Mouse (Mus musculus): Measurements from ENCODE around the gene Opn1sw.

Gene Opn1sw

GRCm38 (mm10) chr6:29388052-29388518, at the start of gene Opn1sw:
Gene Opn1sw (minus strand): TSS chr6:29388468.
- no peak for DNase-seq

GRCm38 (mm10) chr6:29436461-29436934, 48.2 kb upstream of the Opn1sw start:
- peak; percentile 60 for DNase-seq

DNA sequence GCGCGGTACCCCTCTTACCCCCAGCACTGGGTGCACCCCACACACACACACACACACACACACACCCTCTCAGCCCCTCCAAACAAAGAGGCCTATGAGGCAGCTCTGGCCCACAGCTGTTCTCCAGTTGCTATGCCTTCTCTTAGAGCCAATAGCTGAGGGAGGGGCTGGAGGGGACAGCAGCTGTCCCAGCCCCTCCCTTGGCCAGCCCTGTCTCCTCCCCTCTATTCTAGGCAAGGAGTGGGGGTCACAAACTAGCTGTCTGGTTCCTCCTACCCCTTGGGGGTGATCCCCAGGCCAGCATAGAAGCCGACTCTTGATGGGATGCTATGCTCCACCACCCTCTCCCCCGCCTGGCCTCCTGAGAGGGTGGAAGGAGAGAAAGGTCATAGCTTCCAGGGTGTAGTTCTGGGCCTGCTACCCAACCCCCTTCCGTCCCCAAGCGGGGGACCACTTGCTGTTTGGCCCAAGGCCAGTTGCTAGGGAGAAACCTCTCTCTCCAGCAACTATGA, 47.7 kb upstream of the Opn1sw start:
- peak; percentile 80 for DNase-seq

GRCm38 (mm10) chr6:29434911-29435691, 46.8 kb upstream of the Opn1sw start:
- DNase-seq: no peak

- DNase-seq: no peak
Observed at GRCm38 (mm10) chr6:29433804-29434795, 45.8 kb upstream of the Opn1sw start.

DNA sequence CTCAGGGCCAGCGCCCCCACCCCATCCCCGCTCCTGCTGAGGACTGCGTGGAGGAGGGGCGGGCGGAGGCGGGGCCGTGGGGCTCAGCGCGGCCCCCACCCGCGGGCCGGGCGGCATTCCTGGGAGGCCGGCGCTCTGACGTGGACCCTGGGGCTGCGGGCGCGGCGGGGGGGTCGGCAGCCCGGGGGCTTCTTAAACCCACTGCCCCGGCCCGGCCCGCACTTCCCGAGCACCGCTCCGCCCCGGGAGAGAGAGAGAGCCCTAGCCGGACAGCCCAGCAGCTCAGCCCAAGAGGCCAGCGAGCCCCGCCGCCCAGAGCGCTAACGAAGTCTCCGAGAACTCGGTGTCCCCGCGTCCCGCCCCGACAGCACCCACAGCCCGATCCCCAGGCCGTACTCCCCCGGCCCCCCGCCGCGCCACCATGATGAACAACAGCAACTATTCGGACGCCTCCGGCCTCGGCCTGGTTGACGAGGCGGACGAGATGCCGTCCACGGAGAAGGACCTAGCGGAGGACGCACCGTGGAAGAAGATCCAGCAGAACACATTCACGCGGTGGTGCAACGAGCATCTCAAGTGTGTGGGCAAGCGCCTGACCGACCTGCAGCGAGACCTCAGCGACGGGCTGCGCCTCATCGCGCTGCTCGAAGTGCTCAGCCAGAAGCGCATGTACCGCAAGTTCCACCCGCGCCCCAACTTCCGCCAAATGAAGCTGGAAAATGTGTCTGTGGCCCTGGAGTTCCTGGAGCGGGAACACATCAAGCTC, 45.0 kb upstream of the Opn1sw start, which contains the start of gene Flnc:
Gene Flnc, plus strand, starts transcription at position 219 of the 766 bp plus-strand sequence.
- no peak for DNase-seq

DNA sequence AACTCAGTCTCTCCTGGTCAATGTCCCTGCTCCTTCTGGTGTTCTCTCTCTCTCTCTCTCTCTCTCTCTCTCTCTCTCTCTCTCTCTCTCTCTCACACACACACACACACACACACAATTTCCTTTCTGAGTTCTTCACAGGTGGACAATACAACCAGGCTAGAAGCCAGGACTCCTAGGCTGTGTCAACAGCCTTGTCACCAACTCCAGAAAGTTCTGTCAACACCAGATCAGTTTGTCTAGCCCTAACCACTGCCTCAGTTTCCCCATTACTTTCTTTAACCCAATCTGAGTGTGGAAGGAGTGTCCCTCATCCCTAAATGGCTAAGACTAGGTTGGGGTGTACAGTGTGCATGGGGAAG, 44.4 kb upstream of the Opn1sw start:
- DNase-seq: no peak

DNA sequence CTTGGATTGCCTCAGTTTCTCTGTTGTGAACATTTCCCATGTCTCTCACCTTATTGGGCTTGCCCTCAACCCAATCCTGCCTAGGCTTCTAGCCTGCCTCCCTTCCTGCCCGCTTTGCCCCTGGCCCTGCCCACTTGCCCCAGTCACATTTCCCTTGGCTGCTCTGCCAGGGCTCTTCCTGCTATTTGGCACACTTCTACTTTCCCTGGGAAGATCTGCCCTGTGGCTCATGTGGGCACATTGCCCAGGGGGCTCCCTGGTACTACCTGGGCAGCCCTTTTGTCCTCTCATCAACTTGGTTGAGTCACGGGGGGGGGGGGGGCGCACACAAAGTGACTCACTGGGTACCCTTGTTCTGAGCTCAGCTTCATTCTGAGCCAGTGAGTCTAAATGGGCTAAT, 43.9 kb upstream of the Opn1sw start:
- DNase-seq: no peak

- DNase-seq: no peak
Observed at GRCm38 (mm10) chr6:29431473-29431872, 43.2 kb upstream of the Opn1sw start.

GRCm38 (mm10) chr6:29430681-29431420, 42.6 kb upstream of the Opn1sw start:
- DNase-seq: no peak

- DNase-seq: no peak
Observed at GRCm38 (mm10) chr6:29428171-29428570, 39.9 kb upstream of the Opn1sw start.

- no peak for DNase-seq
Observed at GRCm38 (mm10) chr6:29426331-29426730, 38.1 kb upstream of the Opn1sw start.

GRCm38 (mm10) chr6:29425118-29425517, 36.9 kb upstream of the Opn1sw start:
- DNase-seq: no peak

- no peak for DNase-seq
Observed at GRCm38 (mm10) chr6:29420596-29420995, 32.3 kb upstream of the Opn1sw start.

DNA sequence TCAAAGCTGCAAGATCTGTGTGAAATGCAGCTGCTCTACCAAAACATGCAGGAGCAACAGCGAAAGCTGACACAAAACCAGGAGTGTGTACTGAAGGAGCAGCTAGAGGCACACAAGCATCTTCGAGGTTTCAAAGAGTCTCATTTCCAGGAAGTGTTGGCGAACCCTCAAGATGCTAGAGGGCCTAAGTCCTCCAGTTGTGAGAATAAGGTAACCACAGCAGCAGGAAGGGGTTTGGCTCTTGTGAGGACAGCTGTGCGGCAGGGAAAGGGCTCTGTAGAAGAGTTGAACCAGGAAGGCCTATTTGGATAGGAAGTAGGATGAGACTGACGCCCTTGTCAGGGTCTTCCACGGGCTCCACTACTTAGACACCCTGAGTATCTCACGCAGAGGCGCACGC, 27.2 kb upstream of the Opn1sw start:
- no peak for DNase-seq

DNA sequence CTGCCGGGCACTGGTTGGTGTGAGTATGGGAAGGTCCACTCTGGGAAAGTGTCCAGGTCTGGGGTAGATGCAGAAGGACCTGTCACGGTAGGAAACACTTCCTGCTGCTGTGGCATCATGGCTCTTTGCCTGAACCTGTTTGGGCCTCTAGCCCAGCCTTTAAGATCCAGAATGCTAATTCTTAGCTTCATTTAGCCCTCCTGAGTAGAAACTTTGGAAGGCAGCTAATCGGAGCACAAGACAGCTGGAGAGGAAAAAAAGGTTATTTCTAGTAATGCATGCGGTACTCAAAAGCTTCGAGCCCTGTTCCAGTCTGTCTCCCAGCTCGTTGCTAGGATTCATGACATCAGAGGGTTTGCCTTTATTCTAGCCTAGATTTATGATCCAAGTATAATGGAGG, 18.1 kb upstream of the Opn1sw start:
- no peak for DNase-seq

DNA sequence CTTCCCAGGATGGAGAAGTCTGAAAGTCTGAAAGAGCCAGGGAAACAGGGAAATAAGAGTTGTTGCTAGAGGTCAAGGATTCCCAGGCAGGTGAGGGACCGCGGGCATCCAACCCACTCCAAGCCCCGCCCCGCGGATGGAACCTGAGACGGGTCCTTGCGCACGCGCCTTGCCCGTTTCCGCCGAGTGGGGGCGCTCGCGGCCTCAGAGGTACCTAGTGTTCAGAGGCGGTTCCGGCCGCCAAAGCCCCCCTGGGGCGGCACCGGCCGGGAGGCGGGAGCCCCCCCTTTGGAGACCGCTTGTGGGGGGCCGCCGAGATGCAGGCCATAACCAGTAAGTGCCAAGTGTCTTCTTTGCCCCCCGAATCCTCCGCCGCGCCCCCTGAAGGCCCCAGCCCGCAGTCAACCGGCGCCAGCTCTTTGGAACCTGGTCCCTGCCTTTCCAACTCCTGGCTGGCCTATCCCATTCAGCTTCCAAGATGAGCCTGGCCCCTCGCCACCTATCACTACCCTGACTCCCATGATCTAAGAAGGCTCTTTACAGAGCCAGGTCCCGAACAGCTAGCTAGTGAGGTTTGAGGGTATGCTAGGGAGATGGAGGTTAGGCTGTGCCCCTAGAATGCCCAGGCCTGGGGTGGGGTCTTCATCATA, 14.6 kb upstream of the Opn1sw start:
- DNase-seq: no peak

DNA sequence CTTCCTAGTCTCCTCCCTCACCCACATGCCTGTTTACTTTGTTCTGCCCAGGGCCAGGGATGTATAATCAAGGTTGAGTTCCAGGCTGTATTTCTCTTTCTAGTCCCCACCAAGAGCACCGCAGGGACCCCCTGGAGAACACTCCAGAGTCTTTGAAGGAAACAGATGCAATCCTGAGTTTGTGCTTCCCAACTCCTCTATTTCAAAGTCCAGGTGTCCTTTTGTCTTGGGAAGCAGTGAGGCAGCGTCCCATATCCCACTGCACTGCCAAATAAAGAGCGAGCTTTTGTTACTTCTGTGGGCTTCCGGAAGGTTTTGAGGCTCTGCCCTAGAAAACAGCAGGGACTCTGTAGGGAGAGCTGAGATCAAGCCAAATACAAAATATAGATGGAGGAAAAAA, 11.6 kb upstream of the Opn1sw start:
- DNase-seq: no peak

- DNase-seq: peak; percentile 35
Observed at GRCm38 (mm10) chr6:29397575-29397974, 9.3 kb upstream of the Opn1sw start.

GRCm38 (mm10) chr6:29396714-29397540, 8.7 kb upstream of the Opn1sw start:
- no peak for DNase-seq

All from layer of hippocampus, adult 9-11 months (tissue).